Mouse (Mus musculus) layer of hippocampus, adult 9-11 months (tissue): ENCODE data around the gene Commd3.

Experiments
- DNase-seq: peaks from one replicate; pipeline ENCODE4 v3.0.0; 2022

The Commd3 gene

GRCm38 (mm10) chr2:18672133-18672765, at the start of gene Commd3:
TSS of gene Commd3 (plus strand) at chr2:18672384.
- peak; percentile 92 for DNase-seq

DNA sequence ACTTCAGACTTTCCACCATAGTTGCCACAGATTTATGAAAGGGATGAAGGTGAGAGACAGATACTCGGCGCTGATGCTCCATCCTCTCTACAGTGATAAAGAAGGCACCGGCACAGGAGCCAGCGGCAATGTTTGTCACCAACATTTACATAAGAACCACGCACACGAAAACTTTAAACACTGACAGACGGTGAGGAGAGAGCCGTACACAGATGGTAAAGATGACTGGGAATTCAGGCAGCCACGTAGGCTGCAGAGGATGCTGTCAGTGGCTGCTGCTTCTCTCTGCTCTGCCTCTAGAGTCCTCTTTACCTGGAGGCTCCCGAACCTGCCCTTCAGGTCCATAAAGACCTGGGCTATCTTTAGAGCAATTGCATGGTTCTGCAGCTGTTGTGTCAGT, 49.0 kb upstream of the Commd3 start:
- peak; percentile 24 for DNase-seq

- DNase-seq: no peak
Measured at GRCm38 (mm10) chr2:18630547-18630946, 41.6 kb upstream of the Commd3 start.

- peak; percentile 87 for DNase-seq
Measured at GRCm38 (mm10) chr2:18635052-18635451, 37.1 kb upstream of the Commd3 start.

DNA sequence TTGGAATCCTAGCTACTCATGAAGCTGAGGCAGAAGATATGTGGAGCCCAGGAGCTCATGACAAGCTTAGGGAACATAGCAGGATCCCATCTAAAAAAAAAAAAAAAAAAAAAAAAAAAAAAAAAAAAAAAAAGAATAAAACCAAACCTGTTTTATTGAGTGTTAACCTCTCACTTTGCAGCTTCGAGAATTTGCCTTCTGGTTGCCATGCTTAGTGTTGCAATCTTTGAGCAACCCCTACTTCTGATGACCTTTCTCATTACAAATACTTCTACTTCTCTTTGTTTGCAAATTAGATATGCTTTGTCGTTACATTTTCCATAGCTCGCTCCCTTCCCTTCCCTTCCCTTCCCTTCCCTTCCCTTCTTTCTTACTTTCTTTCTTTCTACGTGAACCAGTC, 23.6 kb upstream of the Commd3 start:
- DNase-seq: no peak

DNA sequence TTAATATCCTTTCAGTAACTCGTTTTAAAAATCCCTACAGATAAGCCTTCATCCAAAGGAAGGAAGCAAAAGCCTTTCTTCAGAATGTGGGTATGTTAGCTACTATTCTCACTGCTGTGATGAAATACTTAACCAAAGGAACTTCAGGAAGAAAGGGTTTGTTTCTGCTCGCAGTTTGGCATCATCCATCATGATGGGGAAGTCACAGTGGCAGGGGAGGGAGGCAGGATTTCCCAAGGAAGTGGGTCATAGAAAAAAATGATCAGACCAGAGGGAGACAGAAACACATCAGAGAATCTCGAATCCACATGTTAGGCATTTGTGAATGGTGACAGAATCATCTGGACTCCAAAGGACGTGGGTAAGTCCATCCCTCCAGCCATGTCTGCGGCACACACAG, 17.4 kb upstream of the Commd3 start:
- DNase-seq: no peak

DNA sequence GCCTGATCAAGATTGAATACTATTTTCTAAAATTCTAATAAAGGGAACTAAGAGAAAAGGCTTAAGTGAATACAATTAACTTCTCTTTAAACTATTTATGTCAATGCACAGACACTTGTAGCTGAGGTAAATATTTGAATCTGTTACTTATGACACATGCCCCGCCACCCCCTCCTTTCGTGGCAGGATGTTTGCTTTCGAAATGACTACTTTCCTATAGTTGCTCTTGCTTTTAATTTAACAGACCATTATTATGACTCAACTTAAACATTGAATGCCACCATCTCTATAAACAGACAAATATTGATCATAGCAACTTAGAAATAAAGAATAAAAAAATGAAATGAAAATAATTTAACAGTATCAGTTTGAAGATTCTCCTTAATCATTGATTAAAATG, 8.2 kb upstream of the Commd3 start:
- DNase-seq: no peak

GRCm38 (mm10) chr2:18671041-18671440, 1.1 kb upstream of the Commd3 start:
- DNase-seq: no peak

DNA sequence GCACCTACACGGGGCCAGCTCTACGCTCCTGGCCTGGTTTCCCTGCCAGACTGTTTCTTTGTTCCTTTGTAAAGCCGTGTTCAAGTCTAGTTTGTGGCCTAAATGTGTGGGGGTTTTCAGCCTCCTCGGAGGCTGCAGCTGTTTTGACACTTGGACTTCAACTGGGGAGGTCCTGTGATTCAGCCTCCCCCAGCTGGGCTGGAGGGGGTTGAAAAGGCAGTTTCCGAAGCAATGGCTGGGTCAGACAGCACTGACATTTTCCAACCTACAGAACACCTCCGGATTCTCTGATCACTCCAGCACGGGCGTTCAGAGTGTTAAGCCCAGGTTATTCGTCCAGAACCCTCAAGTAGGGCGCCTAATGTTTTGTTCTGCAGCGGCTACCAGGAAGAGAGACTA, 581 bp downstream of the Commd3 start:
- DNase-seq: no peak

DNA sequence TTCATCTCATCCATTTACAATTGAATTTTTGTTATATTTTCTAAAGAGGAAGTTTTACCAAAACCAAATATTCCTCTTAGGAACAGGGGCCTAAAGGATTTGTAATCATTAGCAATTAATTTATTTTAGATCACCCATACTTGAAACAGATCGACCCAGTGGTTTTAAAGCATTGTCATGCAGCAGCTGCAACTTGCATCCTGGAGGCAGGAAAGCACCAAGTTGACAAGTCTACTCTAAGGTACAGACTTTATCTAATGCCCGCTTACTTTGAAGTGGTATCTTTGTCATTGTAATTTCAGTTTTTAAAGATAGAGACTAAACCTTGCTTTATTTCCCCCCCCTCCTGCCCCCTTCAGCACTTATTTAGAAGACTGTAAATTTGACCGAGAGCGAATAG, 1.6 kb downstream of the Commd3 start:
- no peak for DNase-seq

DNA sequence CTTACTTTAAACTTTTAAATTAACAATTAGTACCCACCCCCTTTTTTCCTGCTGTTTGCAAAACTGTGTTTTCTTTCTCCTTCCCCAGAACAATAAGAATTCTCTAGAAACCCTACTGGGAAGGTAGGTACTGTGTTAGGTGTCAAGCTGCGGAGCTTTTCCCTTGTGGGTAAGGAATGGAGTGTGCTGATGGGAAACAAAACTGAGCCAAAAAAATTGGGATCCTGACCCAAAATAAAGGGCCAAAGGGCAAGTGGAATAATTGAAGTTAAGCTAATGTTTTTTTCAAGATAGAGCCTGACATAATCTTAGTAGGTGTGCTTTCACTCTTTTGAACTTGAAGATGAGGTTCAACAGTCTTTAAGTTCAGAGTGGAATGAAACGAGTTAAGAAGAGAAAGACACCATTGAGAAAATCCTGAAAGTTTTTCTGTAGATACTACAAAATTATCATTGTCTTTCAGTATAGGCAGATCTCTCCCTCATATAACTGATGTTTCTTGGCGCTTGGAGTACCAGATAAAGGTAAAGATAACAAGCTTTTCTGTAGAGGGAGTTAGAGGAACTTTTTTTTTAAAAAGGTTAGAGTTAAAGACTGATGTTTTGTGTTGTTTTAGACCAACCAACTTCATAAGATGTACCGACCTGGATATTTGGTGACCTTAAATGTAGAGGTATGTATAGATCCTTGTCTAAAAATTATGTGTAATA, 2.2 kb downstream of the Commd3 start:
- DNase-seq: no peak

GRCm38 (mm10) chr2:18675681-18676456, 3.7 kb downstream of the Commd3 start:
- no peak for DNase-seq

GRCm38 (mm10) chr2:18676457-18676935, 4.3 kb downstream of the Commd3 start:
- DNase-seq: peak; percentile 78

- DNase-seq: peak; percentile 68
Measured at GRCm38 (mm10) chr2:18676936-18677491, 4.8 kb downstream of the Commd3 start, which contains the start of gene Bmi1. TSS of gene Bmi1 (plus strand) at chr2:18677018.

DNA sequence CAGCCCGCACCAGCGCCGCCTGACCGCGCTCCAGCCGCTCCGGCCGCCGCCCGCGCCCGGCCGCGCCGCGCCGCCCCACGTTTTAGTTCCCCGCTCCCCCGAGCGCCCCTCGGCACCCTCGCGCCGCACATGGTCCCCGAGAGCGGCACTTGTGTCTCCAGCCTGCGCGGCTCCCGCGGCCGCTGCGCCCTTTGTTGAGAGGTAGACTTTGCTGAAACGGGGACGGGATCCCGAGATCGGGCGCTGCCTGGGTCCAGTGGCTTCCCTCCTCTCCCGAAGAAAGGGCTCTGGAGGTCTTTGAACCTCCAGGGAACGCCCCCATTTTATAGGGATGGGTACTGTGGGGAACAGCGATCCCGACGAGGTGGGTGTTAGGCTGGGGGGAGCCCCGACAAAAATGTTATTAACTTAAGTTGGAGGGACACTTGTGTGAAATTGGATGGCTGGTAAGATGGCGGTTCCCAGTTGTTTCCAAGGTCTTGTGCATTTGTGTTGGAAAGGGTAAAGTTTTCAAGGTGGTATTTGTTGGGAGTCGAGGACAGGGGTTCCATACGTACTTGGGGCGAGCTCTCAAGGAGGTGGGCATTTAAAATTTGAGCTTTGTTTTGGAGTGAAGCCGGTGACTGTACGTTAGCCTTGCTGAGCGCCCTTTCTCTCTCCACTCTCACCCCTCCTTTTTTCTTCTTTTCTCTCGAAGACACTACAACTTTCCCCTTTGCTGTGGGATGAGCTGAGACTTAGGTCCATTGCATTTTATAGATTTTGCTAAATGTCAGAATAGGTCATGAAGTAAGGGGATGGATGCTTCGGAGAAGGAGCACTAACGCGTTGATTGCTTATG, 5.7 kb downstream of the Commd3 start:
- DNase-seq: peak; percentile 37

DNA sequence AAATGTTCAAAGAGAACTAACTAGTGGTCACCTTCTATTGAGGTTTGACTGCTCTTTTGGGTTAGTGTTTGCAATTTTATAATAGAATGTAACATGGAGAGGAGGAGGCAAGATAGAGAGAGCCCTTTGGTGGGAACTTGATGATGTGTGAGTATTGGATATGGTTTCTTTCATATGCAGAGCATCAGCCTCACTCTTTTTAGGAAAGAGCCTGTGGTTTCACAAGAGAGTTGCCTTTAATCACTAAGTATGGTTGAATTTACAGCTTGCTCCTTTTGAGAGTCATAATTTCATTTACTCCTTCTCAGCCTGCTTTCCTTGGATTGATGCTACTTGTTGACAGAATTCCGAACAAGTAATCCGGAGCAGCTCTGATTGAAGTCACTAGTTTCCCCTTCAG, 7.5 kb downstream of the Commd3 start:
- no peak for DNase-seq

- DNase-seq: no peak
Measured at GRCm38 (mm10) chr2:18680501-18680900, 8.3 kb downstream of the Commd3 start.

DNA sequence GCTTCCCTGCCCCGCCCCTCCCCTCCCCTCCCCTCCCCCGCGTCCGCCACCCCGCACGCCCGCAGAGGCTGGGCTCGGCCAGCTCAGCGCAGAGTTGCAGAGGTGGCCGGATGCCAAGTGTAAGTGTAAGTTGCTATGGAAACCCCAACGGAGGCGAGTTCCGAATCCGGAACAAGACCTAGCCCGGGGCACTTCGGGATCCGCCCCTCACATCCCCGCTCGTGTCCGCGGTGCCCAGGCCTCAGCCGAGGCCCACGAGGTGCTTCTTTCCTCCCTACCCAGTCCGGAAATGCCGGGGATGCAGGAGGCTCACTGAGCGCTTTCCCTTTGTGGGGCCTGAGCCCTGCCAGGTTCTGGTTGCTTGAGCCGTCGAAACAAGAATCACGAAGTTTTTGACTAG, 8.8 kb downstream of the Commd3 start:
- peak; percentile 52 for DNase-seq

- DNase-seq: no peak
Measured at GRCm38 (mm10) chr2:18684062-18684461, 11.9 kb downstream of the Commd3 start.

DNA sequence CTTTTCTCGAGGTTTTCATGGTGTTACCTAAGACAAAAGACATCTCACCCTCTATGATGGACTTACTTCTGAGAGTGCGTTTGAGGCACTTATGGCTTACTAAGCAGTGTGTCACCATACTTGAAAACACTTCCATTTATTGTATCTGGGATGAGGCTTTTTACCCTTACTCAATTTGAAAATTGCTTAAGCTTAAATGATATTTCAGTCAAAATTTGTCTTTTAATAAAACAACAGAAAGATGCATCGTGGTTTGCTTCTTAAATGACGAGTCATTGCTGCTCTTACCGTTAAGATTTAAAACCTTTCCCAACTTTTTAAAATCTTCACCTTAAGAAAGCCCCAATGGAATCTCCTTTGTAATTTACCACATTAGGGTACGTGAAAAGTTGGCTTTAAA, 14.2 kb downstream of the Commd3 start:
- no peak for DNase-seq

DNA sequence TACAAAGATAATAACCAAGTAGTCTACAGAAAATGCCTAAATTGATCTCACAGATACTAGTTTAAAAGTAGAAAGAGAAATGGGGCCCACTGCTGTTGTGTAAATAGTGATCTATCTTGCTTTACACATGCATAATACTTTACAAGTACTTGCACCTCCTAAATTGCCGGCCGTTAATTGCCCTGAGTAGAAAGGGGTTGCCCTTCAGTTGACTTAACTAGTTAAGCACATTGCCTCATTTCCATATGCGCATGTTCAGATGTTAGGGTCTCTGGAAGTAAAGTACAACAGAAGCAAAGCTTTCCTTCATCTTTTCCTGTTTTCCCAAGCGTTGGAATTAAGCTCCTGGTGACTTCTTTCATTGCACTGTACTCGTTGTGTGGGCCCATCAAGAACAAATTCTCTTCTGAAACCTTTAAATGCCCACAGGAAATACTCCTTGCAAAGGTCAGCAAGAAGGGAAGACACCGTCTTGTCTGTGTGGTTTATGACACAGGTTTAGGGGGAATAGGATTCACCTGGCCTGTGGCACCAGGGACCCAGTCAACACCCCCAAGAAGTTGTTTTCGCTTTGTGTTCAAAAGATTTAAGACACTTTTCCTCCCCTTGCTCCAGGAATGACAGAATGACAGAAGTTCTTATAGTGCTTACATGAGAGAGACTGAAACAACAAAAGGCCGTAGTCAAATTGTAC, 14.8 kb downstream of the Commd3 start:
- no peak for DNase-seq

GRCm38 (mm10) chr2:18687671-18688170, 15.5 kb downstream of the Commd3 start:
- no peak for DNase-seq
